Mouse (Mus musculus): ENCODE measurements at regions not wholly inside any gene's neighbourhood (a gene's known extent, or its start where the extent isn't known, plus 50 kb on each side); places are given as distances from the start of the nearest gene placed in this dataset.

- H3K4me1 ChIP-seq (ENCODE audit: control insufficient read depth, insufficient read depth, low read length), result no peaks in the 10 kb centered on the region
- H3K4me3 ChIP-seq (ENCODE audit: insufficient read depth, low read length), result no peak overlapping the region
- TF ChIP-seq CTCF (IDR thresholded peaks at IDR 0.05; ENCODE audit: extremely low read depth, insufficient read depth, low read length) (no peak), POLR2A (IDR thresholded peaks at IDR 0.05; ENCODE audit: extremely low read depth, insufficient read depth, low read length) (no peak)
- H3K27ac ChIP-seq (ENCODE audit: insufficient read depth, low read length), result no peak overlapping the region
These were observed 108.2 kb downstream of the Ccdc71l start for GRCm38 (mm10) chr12:32486729-32487128.

- no peak overlapping the region for H3K27ac ChIP-seq (ENCODE audit: insufficient read depth, low read length)
- H3K4me3 ChIP-seq (ENCODE audit: insufficient read depth, low read length), result no peak overlapping the region
- TF ChIP-seq POLR2A (IDR thresholded peaks at IDR 0.05; ENCODE audit: extremely low read depth, insufficient read depth, low read length), result no peak
- TF ChIP-seq CTCF (IDR thresholded peaks at IDR 0.05; ENCODE audit: extremely low read depth, insufficient read depth, low read length), result no peak
- H3K4me1 ChIP-seq (ENCODE audit: control insufficient read depth, insufficient read depth, low read length), result no peaks in the 10 kb centered on the region
These were observed 109.5 kb downstream of the Ccdc71l start for GRCm38 (mm10) chr12:32487883-32488577.

GRCm38 (mm10) chr12:32488578-32488892 lies 110.0 kb downstream of the Ccdc71l start:
- TF ChIP-seq POLR2A (IDR thresholded peaks at IDR 0.05; ENCODE audit: extremely low read depth, insufficient read depth, low read length), result no peak
- TF ChIP-seq CTCF (IDR thresholded peaks at IDR 0.05; ENCODE audit: extremely low read depth, insufficient read depth, low read length), result no peak
- no peaks in the 10 kb centered on the region for H3K4me1 ChIP-seq (ENCODE audit: control insufficient read depth, insufficient read depth, low read length)
- no peak overlapping the region for H3K4me3 ChIP-seq (ENCODE audit: insufficient read depth, low read length)
- H3K27ac ChIP-seq (ENCODE audit: insufficient read depth, low read length), result no peak overlapping the region

GRCm38 (mm10) chr12:32489415-32490139 lies 111.1 kb downstream of the Ccdc71l start:
- Histone ChIP-seq H3K4me1 (ENCODE audit: control insufficient read depth, insufficient read depth, low read length) (no peaks in the 10 kb centered on the region), H3K27ac (ENCODE audit: insufficient read depth, low read length) (no peak overlapping the region), H3K4me3 (ENCODE audit: insufficient read depth, low read length) (no peak overlapping the region)
- TF ChIP-seq CTCF (IDR thresholded peaks at IDR 0.05; ENCODE audit: extremely low read depth, insufficient read depth, low read length) (no peak), POLR2A (IDR thresholded peaks at IDR 0.05; ENCODE audit: extremely low read depth, insufficient read depth, low read length) (no peak)

GRCm38 (mm10) chr12:32504196-32504595 lies 125.7 kb downstream of the Ccdc71l start:
- TF ChIP-seq POLR2A (IDR thresholded peaks at IDR 0.05; ENCODE audit: extremely low read depth, insufficient read depth, low read length) (no peak), CTCF (IDR thresholded peaks at IDR 0.05; ENCODE audit: extremely low read depth, insufficient read depth, low read length) (no peak)
- Histone ChIP-seq H3K4me3 (ENCODE audit: insufficient read depth, low read length) (no peak overlapping the region), H3K4me1 (ENCODE audit: control insufficient read depth, insufficient read depth, low read length) (peaks cover 2% of the 10 kb centered on the region; the same call in 1 of the 2 replicates), H3K27ac (ENCODE audit: insufficient read depth, low read length) (no peak overlapping the region)

- H3K4me3 ChIP-seq (ENCODE audit: insufficient read depth, low read length), result no peak overlapping the region
- H3K27ac ChIP-seq (ENCODE audit: insufficient read depth, low read length), result no peak overlapping the region
- H3K4me1 ChIP-seq (ENCODE audit: control insufficient read depth, insufficient read depth, low read length), result peaks cover 2% of the 10 kb centered on the region; the same call in 1 of the 2 replicates
- TF ChIP-seq POLR2A (IDR thresholded peaks at IDR 0.05; ENCODE audit: extremely low read depth, insufficient read depth, low read length) (no peak), CTCF (IDR thresholded peaks at IDR 0.05; ENCODE audit: extremely low read depth, insufficient read depth, low read length) (no peak)
These were observed 130.2 kb downstream of the Ccdc71l start for GRCm38 (mm10) chr12:32508671-32509070.

GRCm38 (mm10) chr12:32525586-32525985 lies 147.1 kb downstream of the Ccdc71l start:
- H3K4me1 ChIP-seq (ENCODE audit: control insufficient read depth, insufficient read depth, low read length), result no peaks in the 10 kb centered on the region
- no peak overlapping the region for H3K27ac ChIP-seq (ENCODE audit: insufficient read depth, low read length)
- no peak overlapping the region for H3K4me3 ChIP-seq (ENCODE audit: insufficient read depth, low read length)
- TF ChIP-seq CTCF (IDR thresholded peaks at IDR 0.05; ENCODE audit: extremely low read depth, insufficient read depth, low read length) (no peak), POLR2A (IDR thresholded peaks at IDR 0.05; ENCODE audit: extremely low read depth, insufficient read depth, low read length) (no peak)

- H3K27ac ChIP-seq (ENCODE audit: insufficient read depth, low read length), result no peak overlapping the region
- H3K4me1 ChIP-seq (ENCODE audit: control insufficient read depth, insufficient read depth, low read length), result no peaks in the 10 kb centered on the region
- no peak overlapping the region for H3K4me3 ChIP-seq (ENCODE audit: insufficient read depth, low read length)
- TF ChIP-seq POLR2A (IDR thresholded peaks at IDR 0.05; ENCODE audit: extremely low read depth, insufficient read depth, low read length) (no peak), CTCF (IDR thresholded peaks at IDR 0.05; ENCODE audit: extremely low read depth, insufficient read depth, low read length) (no peak)
These were observed 152.7 kb downstream of the Ccdc71l start for GRCm38 (mm10) chr12:32531216-32531615.

- Histone ChIP-seq H3K4me3 (ENCODE audit: insufficient read depth, low read length) (no peak overlapping the region), H3K4me1 (ENCODE audit: control insufficient read depth, insufficient read depth, low read length) (no peaks in the 10 kb centered on the region), H3K27ac (ENCODE audit: insufficient read depth, low read length) (no peak overlapping the region)
- TF ChIP-seq POLR2A (IDR thresholded peaks at IDR 0.05; ENCODE audit: extremely low read depth, insufficient read depth, low read length), result no peak
- TF ChIP-seq CTCF (IDR thresholded peaks at IDR 0.05; ENCODE audit: extremely low read depth, insufficient read depth, low read length), result no peak
These were observed 155.1 kb downstream of the Ccdc71l start for GRCm38 (mm10) chr12:32533641-32534040.

- no peak overlapping the region for H3K4me3 ChIP-seq (ENCODE audit: insufficient read depth, low read length)
- TF ChIP-seq POLR2A (IDR thresholded peaks at IDR 0.05; ENCODE audit: extremely low read depth, insufficient read depth, low read length) (no peak), CTCF (IDR thresholded peaks at IDR 0.05; ENCODE audit: extremely low read depth, insufficient read depth, low read length) (no peak)
- no peak overlapping the region for H3K27ac ChIP-seq (ENCODE audit: insufficient read depth, low read length)
- H3K4me1 ChIP-seq (ENCODE audit: control insufficient read depth, insufficient read depth, low read length), result no peaks in the 10 kb centered on the region
These were observed 167.0 kb downstream of the Ccdc71l start for GRCm38 (mm10) chr12:32545466-32545865.
